Mouse (Mus musculus): ENCODE measurements around the gene Clasp2. TPM values are rescaled to one million over a fixed set of nuclear protein-coding genes. Genes with fewer than 3 reads are reported as not detected.

The Clasp2 gene
- total and polyA plus RNA-seq, 3 experiments, result 28.7 to 209 (median 30.8) TPM

DNA sequence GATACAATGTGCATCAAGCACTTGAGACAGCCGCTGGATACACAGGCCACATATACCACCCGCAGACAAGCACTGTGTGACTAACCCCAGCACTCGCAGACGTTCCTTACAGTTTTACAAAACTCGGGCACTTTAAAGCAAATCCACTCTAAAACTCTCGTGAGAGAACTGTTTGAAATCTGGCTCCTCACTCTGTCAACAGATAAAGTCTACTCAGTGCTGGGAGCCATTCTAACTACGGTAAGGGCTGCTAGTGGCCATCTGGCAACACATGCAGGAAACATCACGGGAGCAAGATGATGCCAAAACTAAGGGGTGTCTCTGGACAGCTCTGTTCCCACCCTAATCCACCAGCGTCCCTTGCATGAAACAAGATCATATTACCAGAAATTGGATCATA lies 34.4 kb upstream of the Clasp2 start:
- peak; percentile 52 for DNase-seq (ENCODE audit: low read depth, low spot score)
- peak overlapping the region; percentile 90 for H3K9ac ChIP-seq (ENCODE audit: control insufficient read depth, low read depth, low read length, poor library complexity, severe bottlenecking)
- H3K4me3 ChIP-seq (ENCODE audit: control insufficient read depth in 1 of 2, insufficient read depth in 1 of 2, low read depth in 2 of 2, low read length in 2 of 2), result peak overlapping the region; percentile 78 to 94
- no peaks in the 10 kb centered on the region for H3K27me3 ChIP-seq (ENCODE audit: control insufficient read depth in 1 of 2, insufficient read depth in 2 of 2, low read length in 2 of 2)
- peaks cover 14 to 23% of the 10 kb centered on the region in 2 experiments for H3K4me1 ChIP-seq (ENCODE audit: control insufficient read depth in 1 of 2, insufficient read depth in 2 of 2, low read length in 2 of 2)
- H3K36me3 ChIP-seq (ENCODE audit: control insufficient read depth in 1 of 2, insufficient read depth in 2 of 2, low read length in 2 of 2), result peaks cover 2 to 23% of the 10 kb centered on the region in 2 experiments; a peak in 3 of 4 replicates
- H3K9me3 ChIP-seq (replicated peaks; ENCODE audit: insufficient read depth, low read length), result no peaks in the 10 kb centered on the region
- peaks cover 57% of the 10 kb centered on the region for H3K79me2 ChIP-seq (ENCODE audit: control insufficient read depth, insufficient read depth, low read length, poor library complexity)
- TF ChIP-seq RAD21 (IDR thresholded peaks at IDR 0.05; ENCODE audit: low read depth, low read length) (no peak), ELF1 (IDR thresholded peaks at IDR 0.05; ENCODE audit: low read depth, low read length) (no peak), USF1 (IDR thresholded peaks at IDR 0.05; ENCODE audit: low read depth, low read length) (no peak), MYB (IDR thresholded peaks at IDR 0.05; ENCODE audit: low read depth, low read length) (no peak), ZC3H11A (IDR thresholded peaks at IDR 0.05; ENCODE audit: low read depth, low read length) (no peak), SIN3A (IDR thresholded peaks at IDR 0.05; ENCODE audit: low read length) (peak; percentile 34), MEF2A (IDR thresholded peaks at IDR 0.05; ENCODE audit: extremely low read depth, insufficient replicate concordance, low read depth, low read length, poor library complexity, severe bottlenecking) (no peak), ETS1 (IDR thresholded peaks at IDR 0.05; ENCODE audit: low read depth, low read length) (peak; percentile 44; the same call in 1 of the 2 replicates), NRF1 (IDR thresholded peaks at IDR 0.05; ENCODE audit: insufficient read depth, low read depth, low read length, poor library complexity, severe bottlenecking) (no peak), GABPA (IDR thresholded peaks at IDR 0.05; ENCODE audit: low read depth, low read length) (no peak), NELFE (IDR thresholded peaks at IDR 0.05; ENCODE audit: low read depth, low read length) (no peak), E2F4 (IDR thresholded peaks at IDR 0.05; ENCODE audit: borderline replicate concordance, low read depth, low read length) (no peak), TCF12 (IDR thresholded peaks at IDR 0.05; ENCODE audit: low read depth, low read length) (peak; percentile 23; the same call in 1 of the 2 replicates), ZKSCAN1 (IDR thresholded peaks at IDR 0.05; ENCODE audit: low read depth, low read length) (no peak), EP300 (IDR thresholded peaks at IDR 0.05; ENCODE audit: low read depth in 1 of 2, low read length in 2 of 2) (no peak), KAT2A (conservative IDR thresholded peaks at IDR 0.05; ENCODE audit: low read depth, low read length) (no peak), CHD2 (IDR thresholded peaks at IDR 0.05; ENCODE audit: low read length) (no peak), SMC3 (IDR thresholded peaks at IDR 0.05; ENCODE audit: low read depth, low read length) (no peak), CTCF (IDR thresholded peaks at IDR 0.05 in 2 of 3, conservative IDR thresholded peaks at IDR 0.05 in 1 of 3; ENCODE audit: control insufficient read depth in 1 of 3, insufficient read depth in 1 of 3, low read depth in 2 of 3, low read length in 3 of 3, poor library complexity in 1 of 3, severe bottlenecking in 1 of 3) (no peak), ZNF384 (IDR thresholded peaks at IDR 0.05; ENCODE audit: low read depth, low read length) (no peak), MAFK (IDR thresholded peaks at IDR 0.05; ENCODE audit: borderline replicate concordance, low read depth, low read length) (no peak), USF2 (IDR thresholded peaks at IDR 0.05; ENCODE audit: borderline replicate concordance in 1 of 2, insufficient read depth in 1 of 2, low read depth in 1 of 2, low read length in 2 of 2) (no peak), MXI1 (IDR thresholded peaks at IDR 0.05; ENCODE audit: low read depth, low read length) (no peak), HCFC1 (IDR thresholded peaks at IDR 0.05; ENCODE audit: low read depth, low read length) (no peak), RCOR1 (IDR thresholded peaks at IDR 0.05; ENCODE audit: low read depth, low read length) (peak; percentile 53; the same call in 1 of the 2 replicates), MAZ (IDR thresholded peaks at IDR 0.05; ENCODE audit: low read depth, low read length) (no peak), POLR2A (IDR thresholded peaks at IDR 0.05; ENCODE audit: control insufficient read depth in 1 of 2, insufficient read depth in 1 of 2, low read depth in 1 of 2, low read length in 2 of 2, poor library complexity in 1 of 2) (no peak), TAL1 (IDR thresholded peaks at IDR 0.05; ENCODE audit: low read length) (peak; percentile 32), BHLHE40 (IDR thresholded peaks at IDR 0.05; ENCODE audit: borderline replicate concordance, low read depth, low read length) (peak; percentile 70)
- H3K27ac ChIP-seq (ENCODE audit: control insufficient read depth, low read depth, low read length), result no peak overlapping the region

Measured in MEL (cell line).